Mouse (Mus musculus) limb, embryonic 14.5 days (tissue): ENCODE data around the gene Efna4. TPM values are rescaled to one million over a fixed set of nuclear protein-coding genes. Genes with fewer than 3 reads are reported as not detected.

Source experiments
- ATAC-seq: fragments of 200-750 bp; cut with Nextera tagmentation; 2 replicates; pipeline ENCODE4 v1.8.0; 2017; ENCODE audit warnings: low read depth, moderate number of reproducible peaks, moderate TSS enrichment; ENCODE audit not compliant: low FRiP score
- DNase-seq: peaks from one replicate; pipeline ENCODE4 v3.0.0-alpha.2; 2015; ENCODE audit warnings: low spot score
- H3K27ac ChIP-seq: fragments of 300-500 bp; sonication (generic); replicated peaks from 2 replicates; pipeline ENCODE4 v1.5.1; 2014; ENCODE audit warnings: low read depth, mild to moderate bottlenecking, low read length, moderate library complexity, mixed read lengths
- H3K27me3 ChIP-seq: fragments of 300-500 bp; sonication (generic); 2 replicates; pipeline ENCODE4 v1.6.1; 2014; ENCODE audit warnings: low read length, mixed read lengths; ENCODE audit not compliant: control insufficient read depth, insufficient read depth
- H3K36me3 ChIP-seq: fragments of 300-500 bp; sonication (generic); 2 replicates; pipeline ENCODE4 v1.6.1; 2014; ENCODE audit warnings: mild to moderate bottlenecking, low read length, moderate library complexity, mixed read lengths; ENCODE audit not compliant: control insufficient read depth, insufficient read depth
- H3K4me1 ChIP-seq: fragments of 300-500 bp; sonication (generic); 2 replicates; pipeline ENCODE4 v1.6.1; 2014; ENCODE audit warnings: antibody characterized with exemption, low read length, mixed read lengths; ENCODE audit not compliant: control insufficient read depth, insufficient read depth
- H3K4me2 ChIP-seq: fragments of 300-500 bp; sonication (generic); replicated peaks from 2 replicates; pipeline ENCODE4 v1.6.1; 2014; ENCODE audit warnings: low read depth, mild to moderate bottlenecking, low read length, moderate library complexity; ENCODE audit not compliant: severe bottlenecking
- H3K4me3 ChIP-seq: fragments of 300-500 bp; sonication (generic); replicated peaks from 2 replicates; pipeline ENCODE4 v1.5.1; 2014; ENCODE audit warnings: low read length
- H3K9ac ChIP-seq: fragments of 300-500 bp; sonication (generic); 2 replicates; pipeline ENCODE4 v1.6.1; 2014; ENCODE audit warnings: mild to moderate bottlenecking, low read depth, low read length, moderate library complexity; ENCODE audit not compliant: severe bottlenecking
- H3K9me3 ChIP-seq: fragments of 300-500 bp; sonication (generic); 2 replicates; pipeline ENCODE4 v1.6.1; 2016; ENCODE audit warnings: low read length; ENCODE audit not compliant: control insufficient read depth
- POLR2A ChIP-seq: fragments of 200-500 bp; IDR thresholded peaks from 2 replicates; pipeline ENCODE4 v1.8.0; 2012; ENCODE audit warnings: inconsistent platforms, mild to moderate bottlenecking, moderate library complexity, borderline replicate concordance; ENCODE audit not compliant: insufficient read depth, insufficient read length; ENCODE audit errors: extremely low read depth
- WGBS: fragments of 180-500 bp; shearing (Covaris S2); extraction: QIAGEN DNeasy Blood & Tissue Kit; methylation state at CpG from one replicate; pipeline ENCODE4 v1.1.7; 2014; 5-methylcytosine and 5-hydroxymethylcytosine counted together
- polyA plus RNA-seq, 2 experiments: library from polyadenylated mRNA; depleted of rRNA in 1 of 2; stranded (reverse) in 1 of 2; unstranded in 1 of 2; fragments of >200 nt; fragmentation: Nextera tagmentation in 1 of 2; extraction: Ambion mirVana in 1 of 2; gene quantifications; 2 replicates each; pipeline versions ENCODE4 v1.2.1 to v1.2.3; 2012 to 2014

Efna4 gene
- polyA plus RNA-seq, 2 experiments, result 32.0 to 56.5 TPM

DNA sequence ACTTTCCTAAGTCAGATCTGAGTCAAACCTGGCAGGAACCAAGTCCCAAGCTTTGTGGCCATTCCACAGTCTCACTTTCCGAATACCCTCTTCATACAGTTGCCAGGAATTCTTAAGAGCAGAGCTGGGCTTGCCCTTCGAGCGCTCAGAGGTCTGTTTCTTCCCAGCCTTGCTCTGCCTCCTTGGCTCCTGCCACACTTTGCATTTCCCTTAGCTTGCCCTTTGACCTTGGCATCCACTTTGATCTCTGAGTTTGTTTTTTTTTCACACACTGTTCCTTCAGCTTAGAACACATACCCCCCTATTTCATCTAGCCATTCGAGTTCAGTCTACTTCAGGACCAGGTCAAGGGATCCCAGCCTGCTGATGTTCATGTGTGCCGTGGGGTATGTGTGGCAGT is 13.4 kb upstream of the Efna4 start:
- Histone ChIP-seq H3K4me2 (no peak overlapping the region), H3K4me3 (no peak overlapping the region), H3K36me3 (peaks cover 11% of the 10 kb centered on the region; the same call in 1 of the 2 replicates), H3K27me3 (no peaks in the 10 kb centered on the region; the same call in 1 of the 2 replicates), H3K27ac (no peak overlapping the region), H3K9me3 (no peaks in the 10 kb centered on the region), H3K4me1 (peaks cover 16% of the 10 kb centered on the region), H3K9ac (no peak overlapping the region)
- WGBS, result 50% methylated on average over 5 of the region's 5 CpGs
- ATAC-seq, result no peak
- TF ChIP-seq POLR2A, result no peak
- DNase-seq, result no peak

DNA sequence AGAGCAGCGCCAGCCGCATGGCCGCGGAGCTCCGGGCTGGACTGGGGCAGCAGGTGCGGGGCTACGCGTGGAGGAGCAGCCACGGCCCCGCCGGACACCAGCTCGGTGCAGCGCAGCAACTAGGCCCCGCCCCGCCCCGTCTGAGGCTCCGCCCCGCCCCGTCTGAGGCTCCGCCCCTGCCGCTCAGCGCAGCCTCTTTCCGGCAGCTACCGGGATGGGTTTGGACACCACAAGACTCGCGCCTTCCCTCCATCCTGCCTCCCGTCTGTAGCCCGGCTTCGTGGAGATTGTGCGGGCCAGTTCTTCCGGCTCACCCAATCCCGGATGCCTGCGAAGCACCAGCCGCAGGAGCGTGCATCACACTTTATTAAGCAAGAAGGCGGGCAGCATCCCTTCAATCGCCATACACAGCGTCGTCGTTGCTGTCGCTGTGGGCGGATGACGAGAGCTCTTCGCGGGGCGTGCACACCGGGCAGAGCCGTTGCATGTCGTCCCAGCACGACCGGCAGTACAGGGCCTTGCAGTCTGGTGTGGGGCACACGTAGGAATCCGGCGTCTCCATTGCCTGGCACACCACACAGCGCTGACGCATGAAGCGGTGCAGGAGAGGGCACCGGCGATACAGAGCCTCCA is 12.2 kb upstream of the Efna4 start, which contains the start of gene Adam15:
Gene Adam15, minus strand, starts transcription at position 128 of the 633 bp plus-strand sequence.
- Histone ChIP-seq H3K4me1 (peaks cover 16% of the 10 kb centered on the region), H3K9me3 (no peaks in the 10 kb centered on the region), H3K4me3 (peak within 1 kb of the TSS; percentile 64), H3K27ac (no peak within 1 kb of the TSS; the same call in 1 of the 2 replicates), H3K4me2 (peak within 1 kb of the TSS; percentile 96), H3K9ac (peak within 1 kb of the TSS; percentile 48), H3K27me3 (no peaks in the 10 kb centered on the region; the same call in 1 of the 2 replicates), H3K36me3 (peaks cover 23% of the 10 kb centered on the region)
- WGBS, result under 1% methylated on average over 52 of the region's 59 CpGs
- TF ChIP-seq POLR2A, result no peak
- peak; percentile 92 for ATAC-seq
- DNase-seq, result peak; percentile 83

DNA sequence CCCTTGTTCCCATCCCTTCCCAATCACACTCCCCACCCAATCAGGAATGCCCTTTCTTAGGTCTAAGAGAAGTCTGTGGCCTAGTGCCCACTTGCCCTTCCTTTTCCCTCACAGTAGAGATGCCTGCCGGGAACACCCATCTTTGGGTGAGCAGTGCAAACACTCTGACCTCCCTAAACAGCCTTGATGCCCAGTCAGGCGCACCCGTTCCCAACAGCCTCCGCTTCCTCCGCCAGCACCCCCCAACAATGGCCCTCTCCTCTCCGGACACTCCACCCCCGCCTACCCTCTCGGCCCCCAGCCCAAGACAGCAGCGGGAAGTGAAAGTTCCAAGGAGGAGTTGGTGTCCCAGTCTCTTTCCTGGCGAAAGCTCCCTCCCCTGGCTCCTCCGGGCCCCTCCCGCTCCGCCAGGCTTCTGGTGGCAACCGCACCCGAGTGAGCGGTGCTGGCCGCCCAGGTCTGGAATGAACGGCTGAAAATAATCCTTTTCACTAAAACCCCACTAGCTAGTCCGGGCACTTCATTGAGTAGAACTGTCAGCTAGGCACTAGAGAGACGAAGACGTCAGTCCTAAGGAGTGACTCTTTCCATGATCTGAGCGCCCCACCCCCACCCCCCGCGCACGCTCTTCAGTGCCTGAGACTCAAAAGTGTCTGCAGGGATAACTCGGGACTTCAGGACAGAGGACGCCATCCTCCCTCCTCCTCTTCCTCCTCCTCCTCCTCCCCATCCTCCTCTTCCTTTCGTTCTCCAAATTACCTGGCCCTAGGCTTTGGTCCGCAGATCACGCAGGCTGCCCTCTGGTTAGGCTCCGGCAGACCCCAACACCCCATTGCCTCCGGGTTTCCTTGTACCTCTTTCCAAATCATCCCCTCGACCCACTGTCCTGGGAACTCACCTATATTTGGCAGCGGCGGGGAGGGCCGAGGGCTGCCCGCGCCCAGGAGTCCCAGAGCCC is 11.4 kb upstream of the Efna4 start:
- no peak overlapping the region; the same call in 1 of the 2 replicates for H3K27ac ChIP-seq
- TF ChIP-seq POLR2A, result no peak
- DNase-seq, result peak; percentile 36

DNA sequence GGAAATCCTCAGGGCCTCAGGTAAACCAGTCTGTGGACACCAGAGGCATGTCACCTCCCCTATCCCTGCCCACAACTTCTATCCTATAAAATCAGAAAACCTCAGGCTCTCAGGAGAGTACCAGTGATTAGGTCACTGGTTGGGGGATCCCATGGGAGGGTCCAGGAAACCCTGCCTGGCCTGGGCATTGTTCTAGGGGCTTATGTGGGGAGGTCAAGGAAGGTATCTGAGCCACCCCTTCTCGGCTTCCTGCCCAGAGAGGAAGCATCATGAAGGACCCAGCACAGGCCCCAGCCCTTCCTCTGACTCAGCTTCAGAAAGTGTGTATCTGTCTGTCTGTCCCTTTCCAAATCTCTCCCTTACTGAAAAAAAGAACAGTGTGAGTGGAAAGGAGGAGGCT is 10.1 kb upstream of the Efna4 start:
- H3K27ac ChIP-seq, result no peak overlapping the region
- H3K36me3 ChIP-seq, result peaks cover 42% of the 10 kb centered on the region
- H3K4me3 ChIP-seq, result no peak overlapping the region
- H3K4me1 ChIP-seq, result peaks cover 16% of the 10 kb centered on the region
- TF ChIP-seq POLR2A, result no peak
- H3K9me3 ChIP-seq, result no peaks in the 10 kb centered on the region
- H3K4me2 ChIP-seq, result no peak overlapping the region
- H3K9ac ChIP-seq, result no peak overlapping the region
- ATAC-seq, result no peak
- H3K27me3 ChIP-seq, result no peaks in the 10 kb centered on the region; the same call in 1 of the 2 replicates
- 86% methylated on average over 1 of the region's 1 CpGs for WGBS
- DNase-seq, result no peak

More for the DNA sequence above, 11.4 kb upstream of the Efna4 start:
- H3K27me3 ChIP-seq, result no peaks in the 10 kb centered on the region; the same call in 1 of the 2 replicates
- ATAC-seq, result peak; percentile 32
- H3K9ac ChIP-seq, result peak overlapping the region; percentile 48
- H3K4me1 ChIP-seq, result peaks cover 16% of the 10 kb centered on the region
- 2% methylated on average over 38 of the region's 38 CpGs for WGBS
- peak overlapping the region; percentile 64 for H3K4me3 ChIP-seq
- peaks cover 31% of the 10 kb centered on the region for H3K36me3 ChIP-seq
- H3K9me3 ChIP-seq, result no peaks in the 10 kb centered on the region
- H3K4me2 ChIP-seq, result peak overlapping the region; percentile 96

DNA sequence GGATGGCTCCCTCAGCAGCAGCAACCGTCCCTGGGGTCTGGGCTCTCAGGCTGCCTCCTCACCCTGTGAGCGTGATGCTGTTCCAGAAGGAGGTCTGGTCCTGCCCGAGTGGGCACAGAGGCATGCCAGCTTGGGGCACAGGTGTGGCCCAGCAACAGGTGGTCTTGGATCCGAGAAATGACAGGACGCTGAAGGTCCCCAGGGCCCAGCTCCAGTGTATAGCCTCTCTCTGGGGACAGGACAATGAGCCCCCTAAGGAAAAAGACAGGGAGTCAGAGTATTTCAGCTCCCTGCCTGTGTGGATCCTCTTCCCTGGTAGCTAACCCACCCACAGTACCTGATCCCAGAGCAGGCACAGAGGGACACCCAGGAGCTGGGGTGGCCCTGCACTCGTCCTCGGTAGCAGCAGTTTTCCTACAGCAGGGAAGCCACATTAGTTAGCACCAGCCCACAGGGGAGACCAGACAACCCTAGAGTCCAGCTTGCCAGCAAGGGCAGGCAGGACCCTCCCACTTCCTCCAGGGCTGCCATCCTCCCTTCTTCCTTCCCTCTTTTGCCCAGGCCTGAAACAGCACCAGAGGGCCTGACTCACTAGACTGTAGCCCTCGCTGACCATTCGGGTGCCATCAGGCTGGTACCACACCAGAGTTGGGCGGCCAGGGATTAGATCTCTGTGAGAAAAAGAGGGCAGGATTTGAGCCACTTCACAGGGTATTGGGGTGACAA is 9.2 kb upstream of the Efna4 start:
- Histone ChIP-seq H3K4me1 (peaks cover 16% of the 10 kb centered on the region), H3K36me3 (peaks cover 44% of the 10 kb centered on the region), H3K4me3 (no peak overlapping the region), H3K9me3 (no peaks in the 10 kb centered on the region), H3K27ac (no peak overlapping the region), H3K27me3 (no peaks in the 10 kb centered on the region; the same call in 1 of the 2 replicates), H3K4me2 (no peak overlapping the region), H3K9ac (no peak overlapping the region)
- TF ChIP-seq POLR2A, result no peak
- no peak for DNase-seq
- no peak for ATAC-seq
- WGBS, result 81% methylated on average over 10 of the region's 10 CpGs
